Mouse (Mus musculus): Measurements from ENCODE around the gene Slc25a11. TPM values are rescaled to one million over a fixed set of nuclear protein-coding genes. Genes with fewer than 3 reads are reported as not detected.

Gene Slc25a11
- polyA plus RNA-seq, 1 experiment from 2014 or later = 158 TPM

DNA sequence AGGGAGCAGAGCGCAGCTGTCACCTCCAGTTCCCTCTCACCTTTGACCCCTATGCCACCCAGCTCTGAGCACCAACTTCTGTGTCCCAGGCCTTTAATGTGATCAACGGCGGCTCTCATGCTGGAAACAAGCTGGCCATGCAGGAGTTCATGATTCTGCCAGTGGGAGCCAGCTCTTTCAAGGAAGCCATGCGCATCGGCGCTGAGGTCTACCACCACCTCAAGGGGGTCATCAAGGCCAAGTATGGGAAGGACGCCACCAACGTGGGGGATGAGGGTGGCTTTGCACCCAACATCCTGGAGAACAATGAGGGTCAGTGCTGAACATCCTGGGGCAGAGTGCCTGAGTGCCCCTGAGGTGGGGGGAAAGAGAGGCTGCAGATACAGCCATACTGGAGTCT, 13.3 kb upstream of the Slc25a11 start:
- H3K27ac ChIP-seq (ENCODE audit: low read depth) = no peak overlapping the region
- no peak overlapping the region for H3K9ac ChIP-seq (ENCODE audit: low read length)
- no peak for ATAC-seq (replicated peaks; ENCODE audit: low FRiP score, low TSS enrichment, low read depth)
- no peaks in the 10 kb centered on the region for H3K27me3 ChIP-seq (replicated peaks; ENCODE audit: control insufficient read depth, insufficient read depth, low read length)
- peaks cover 23% of the 10 kb centered on the region for H3K4me1 ChIP-seq (replicated peaks; ENCODE audit: control insufficient read depth, insufficient read depth, low read length)
- 85% methylated on average over 8 of the region's 8 CpGs for WGBS
- peaks cover 40% of the 10 kb centered on the region for H3K36me3 ChIP-seq (ENCODE audit: control insufficient read depth, insufficient read depth, low read length)
- H3K9me3 ChIP-seq (ENCODE audit: control insufficient read depth, low read length) = no peaks in the 10 kb centered on the region
- H3K4me2 ChIP-seq (ENCODE audit: low read length) = no peak overlapping the region
- no peak overlapping the region for H3K4me3 ChIP-seq (ENCODE audit: low read depth, low read length)
- no peak for DNase-seq (ENCODE audit: low spot score)

DNA sequence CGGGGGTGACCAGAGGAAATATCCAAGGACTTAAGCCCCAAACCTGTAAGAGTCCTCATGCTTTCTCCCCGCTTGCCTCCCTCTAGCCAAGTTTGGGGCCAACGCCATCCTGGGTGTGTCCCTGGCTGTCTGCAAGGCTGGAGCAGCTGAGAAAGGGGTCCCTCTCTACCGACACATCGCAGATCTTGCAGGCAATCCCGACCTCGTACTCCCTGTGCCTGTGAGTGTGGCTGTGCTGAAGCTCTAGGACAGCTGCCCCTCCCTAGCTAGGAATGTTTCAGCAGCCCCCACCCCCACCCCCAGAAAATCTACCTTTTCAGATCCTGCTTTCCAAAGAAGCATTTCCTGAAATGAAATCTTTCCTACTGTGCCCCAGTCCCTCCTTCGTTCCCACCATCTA, 11.7 kb upstream of the Slc25a11 start:
- no peak for ATAC-seq (replicated peaks; ENCODE audit: low FRiP score, low TSS enrichment, low read depth)

DNA sequence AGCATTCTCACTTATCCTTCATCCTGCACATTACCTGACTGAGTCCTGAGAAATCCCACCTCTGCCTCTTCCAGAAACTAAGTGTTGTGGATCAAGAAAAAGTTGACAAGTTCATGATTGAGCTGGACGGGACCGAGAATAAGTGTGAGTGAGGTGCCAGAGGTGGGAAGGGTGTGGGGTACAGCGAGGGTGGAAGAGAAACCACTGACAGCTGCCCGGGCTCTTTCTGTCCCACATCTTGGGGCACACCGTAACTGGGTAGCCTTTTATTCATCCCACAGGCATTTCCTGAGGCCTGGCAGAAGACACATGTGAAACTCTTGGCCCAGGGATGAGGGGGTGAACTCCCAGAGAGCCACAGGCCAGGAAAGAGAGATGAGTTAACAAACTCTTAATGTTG, 11.2 kb upstream of the Slc25a11 start:
- Histone ChIP-seq H3K4me1 (replicated peaks; ENCODE audit: control insufficient read depth, insufficient read depth, low read length) (peaks cover 23% of the 10 kb centered on the region), H3K4me2 (ENCODE audit: low read length) (no peak overlapping the region), H3K9me3 (ENCODE audit: control insufficient read depth, low read length) (no peaks in the 10 kb centered on the region), H3K4me3 (ENCODE audit: low read depth, low read length) (no peak overlapping the region), H3K36me3 (ENCODE audit: control insufficient read depth, insufficient read depth, low read length) (peaks cover 21% of the 10 kb centered on the region), H3K27ac (ENCODE audit: low read depth) (no peak overlapping the region), H3K27me3 (replicated peaks; ENCODE audit: control insufficient read depth, insufficient read depth, low read length) (no peaks in the 10 kb centered on the region), H3K9ac (ENCODE audit: low read length) (no peak overlapping the region)
- WGBS = 92% methylated on average over 5 of the region's 5 CpGs
- DNase-seq (ENCODE audit: low spot score) = no peak
- ATAC-seq (replicated peaks; ENCODE audit: low FRiP score, low TSS enrichment, low read depth) = no peak

More for the DNA sequence above, 11.7 kb upstream of the Slc25a11 start:
- no peak for DNase-seq (ENCODE audit: low spot score)
- Histone ChIP-seq H3K4me3 (ENCODE audit: low read depth, low read length) (no peak overlapping the region), H3K4me1 (replicated peaks; ENCODE audit: control insufficient read depth, insufficient read depth, low read length) (peaks cover 23% of the 10 kb centered on the region), H3K27ac (ENCODE audit: low read depth) (no peak overlapping the region), H3K27me3 (replicated peaks; ENCODE audit: control insufficient read depth, insufficient read depth, low read length) (no peaks in the 10 kb centered on the region), H3K4me2 (ENCODE audit: low read length) (no peak overlapping the region), H3K9me3 (ENCODE audit: control insufficient read depth, low read length) (no peaks in the 10 kb centered on the region), H3K9ac (ENCODE audit: low read length) (no peak overlapping the region), H3K36me3 (ENCODE audit: control insufficient read depth, insufficient read depth, low read length) (peaks cover 25% of the 10 kb centered on the region)
- 67% methylated on average over 8 of the region's 8 CpGs for WGBS

DNA sequence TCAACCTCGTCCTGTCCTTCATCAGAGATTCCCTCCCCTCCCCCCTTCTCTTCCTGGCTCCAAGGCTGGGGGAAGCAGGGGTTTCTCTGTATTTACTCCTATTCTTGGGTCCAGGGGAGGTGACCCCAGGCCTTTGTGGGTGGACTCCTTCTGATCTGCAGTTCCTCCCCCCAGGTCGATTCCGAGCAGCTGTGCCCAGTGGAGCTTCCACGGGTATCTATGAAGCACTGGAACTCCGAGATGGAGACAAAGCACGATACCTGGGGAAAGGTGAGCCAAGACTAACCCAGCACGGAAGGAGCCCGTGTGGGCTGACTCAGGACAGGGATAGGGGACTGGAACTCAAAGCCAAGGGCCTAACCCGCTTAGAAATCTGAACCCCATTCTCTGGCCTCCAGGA, 10.7 kb upstream of the Slc25a11 start:
- Histone ChIP-seq H3K36me3 (ENCODE audit: control insufficient read depth, insufficient read depth, low read length) (peaks cover 18% of the 10 kb centered on the region), H3K4me2 (ENCODE audit: low read length) (no peak overlapping the region), H3K4me3 (ENCODE audit: low read depth, low read length) (no peak overlapping the region), H3K9me3 (ENCODE audit: control insufficient read depth, low read length) (no peaks in the 10 kb centered on the region), H3K9ac (ENCODE audit: low read length) (no peak overlapping the region), H3K4me1 (replicated peaks; ENCODE audit: control insufficient read depth, insufficient read depth, low read length) (peaks cover 23% of the 10 kb centered on the region), H3K27ac (ENCODE audit: low read depth) (no peak overlapping the region), H3K27me3 (replicated peaks; ENCODE audit: control insufficient read depth, insufficient read depth, low read length) (no peaks in the 10 kb centered on the region)
- DNase-seq (ENCODE audit: low spot score) = no peak
- 56% methylated on average over 9 of the region's 9 CpGs for WGBS
- ATAC-seq (replicated peaks; ENCODE audit: low FRiP score, low TSS enrichment, low read depth) = no peak

DNA sequence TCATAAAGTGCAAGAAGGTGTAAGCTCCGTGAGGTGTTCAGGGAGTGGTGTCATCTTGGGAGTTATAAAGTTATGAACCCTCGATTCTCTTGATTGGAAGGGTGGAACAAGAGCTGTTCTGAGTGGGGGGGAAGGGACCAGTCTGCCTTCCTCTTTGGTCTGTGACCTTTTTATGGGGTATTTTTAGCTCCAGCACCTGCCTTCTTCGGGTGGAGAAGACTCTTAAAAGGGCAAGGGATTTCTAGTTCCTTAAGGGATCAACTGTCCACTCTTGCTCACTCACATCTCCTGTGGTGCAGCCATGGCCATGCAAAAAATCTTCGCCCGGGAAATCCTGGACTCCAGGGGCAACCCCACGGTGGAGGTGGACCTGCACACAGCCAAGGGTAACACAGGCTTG, 10.3 kb upstream of the Slc25a11 start:
- peak overlapping the region; percentile 98 for H3K4me2 ChIP-seq (ENCODE audit: low read length)

DNA sequence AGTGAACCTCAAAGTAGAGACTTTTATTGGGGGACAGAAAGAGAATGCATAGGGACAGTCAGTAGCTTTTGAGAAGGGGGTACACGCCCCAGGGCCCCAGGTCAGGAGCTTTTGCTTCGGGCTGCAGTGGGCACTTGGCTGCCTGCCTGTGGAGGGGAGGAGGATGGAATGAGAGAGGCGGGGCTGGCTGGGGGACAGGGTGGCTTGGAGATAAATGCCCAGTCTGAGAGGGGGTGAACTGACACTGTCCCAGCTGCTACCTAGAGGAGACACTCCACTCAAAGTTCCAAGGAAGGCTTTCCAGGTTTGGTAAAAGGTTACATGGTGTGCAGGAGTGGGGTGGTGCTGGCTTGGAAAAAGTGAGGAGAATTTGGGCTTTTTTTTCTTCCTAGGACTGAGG, 9.7 kb upstream of the Slc25a11 start, which contains the start of gene Eno3:
Gene Eno3, plus strand, starts transcription at position 239 of the 400 bp plus-strand sequence.
- DNase-seq (ENCODE audit: low spot score) = no peak
- H3K4me1 ChIP-seq (replicated peaks; ENCODE audit: control insufficient read depth, insufficient read depth, low read length) = peaks cover 31% of the 10 kb centered on the region
- peaks cover 18% of the 10 kb centered on the region for H3K36me3 ChIP-seq (ENCODE audit: control insufficient read depth, insufficient read depth, low read length)
- 22% methylated on average over 3 of the region's 3 CpGs for WGBS
- peak within 1 kb of the TSS; percentile 98 for H3K4me2 ChIP-seq (ENCODE audit: low read length)
- peak within 1 kb of the TSS; percentile 99 for H3K9ac ChIP-seq (ENCODE audit: low read length)
- no peaks in the 10 kb centered on the region for H3K27me3 ChIP-seq (replicated peaks; ENCODE audit: control insufficient read depth, insufficient read depth, low read length)
- no peaks in the 10 kb centered on the region for H3K9me3 ChIP-seq (ENCODE audit: control insufficient read depth, low read length)
- ATAC-seq (replicated peaks; ENCODE audit: low FRiP score, low TSS enrichment, low read depth) = no peak
- peak within 1 kb of the TSS; percentile 100 for H3K4me3 ChIP-seq (ENCODE audit: low read depth, low read length)
- peak within 1 kb of the TSS; percentile 98 for H3K27ac ChIP-seq (ENCODE audit: low read depth)

More for the DNA sequence above, 10.3 kb upstream of the Slc25a11 start:
- DNase-seq (ENCODE audit: low spot score) = no peak
- 45% methylated on average over 6 of the region's 6 CpGs for WGBS
- Histone ChIP-seq H3K9ac (ENCODE audit: low read length) (no peak overlapping the region), H3K4me1 (replicated peaks; ENCODE audit: control insufficient read depth, insufficient read depth, low read length) (peaks cover 25% of the 10 kb centered on the region), H3K36me3 (ENCODE audit: control insufficient read depth, insufficient read depth, low read length) (peaks cover 18% of the 10 kb centered on the region), H3K4me3 (ENCODE audit: low read depth, low read length) (no peak overlapping the region), H3K9me3 (ENCODE audit: control insufficient read depth, low read length) (no peaks in the 10 kb centered on the region), H3K27me3 (replicated peaks; ENCODE audit: control insufficient read depth, insufficient read depth, low read length) (no peaks in the 10 kb centered on the region), H3K27ac (ENCODE audit: low read depth) (0 out of 2 replicates have a peak overlapping the region, but pooled peaks have one; percentile 98)
- ATAC-seq (replicated peaks; ENCODE audit: low FRiP score, low TSS enrichment, low read depth) = no peak

DNA sequence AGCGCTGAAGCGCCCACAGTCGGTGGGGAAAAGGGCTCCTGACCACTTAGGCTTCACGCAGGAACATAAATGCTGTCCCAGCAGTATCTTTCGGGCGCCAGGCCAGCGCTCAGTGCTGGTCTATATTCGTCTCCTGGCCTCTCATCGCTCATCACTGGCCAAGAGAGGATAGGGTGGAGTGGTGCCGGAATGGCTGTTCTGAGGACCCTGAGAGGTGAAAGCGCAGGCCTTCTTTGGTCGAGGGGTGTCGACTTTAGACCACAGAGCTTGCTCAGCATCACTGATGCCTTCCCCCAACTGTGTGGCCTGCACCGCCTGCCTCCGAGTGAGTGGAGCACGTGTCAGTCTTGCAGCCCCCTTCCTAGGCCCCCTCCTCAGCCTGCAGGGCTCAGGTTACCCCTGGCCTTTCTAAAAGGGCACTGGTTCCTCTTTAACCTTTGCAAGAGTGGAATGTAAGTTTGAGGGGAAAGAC, 9.2 kb upstream of the Slc25a11 start:
- Histone ChIP-seq H3K27ac (ENCODE audit: low read depth) (peak overlapping the region; percentile 98), H3K36me3 (ENCODE audit: control insufficient read depth, insufficient read depth, low read length) (peaks cover 21% of the 10 kb centered on the region), H3K4me3 (ENCODE audit: low read depth, low read length) (peak overlapping the region; percentile 100), H3K4me2 (ENCODE audit: low read length) (peak overlapping the region; percentile 98), H3K9ac (ENCODE audit: low read length) (peak overlapping the region; percentile 99), H3K9me3 (ENCODE audit: control insufficient read depth, low read length) (no peaks in the 10 kb centered on the region), H3K27me3 (replicated peaks; ENCODE audit: control insufficient read depth, insufficient read depth, low read length) (no peaks in the 10 kb centered on the region), H3K4me1 (replicated peaks; ENCODE audit: control insufficient read depth, insufficient read depth, low read length) (peaks cover 36% of the 10 kb centered on the region)
- 8% methylated on average over 16 of the region's 16 CpGs for WGBS
- ATAC-seq (replicated peaks; ENCODE audit: low FRiP score, low TSS enrichment, low read depth) (no peak), DNase-seq (ENCODE audit: low spot score) (peak; percentile 66)

DNA sequence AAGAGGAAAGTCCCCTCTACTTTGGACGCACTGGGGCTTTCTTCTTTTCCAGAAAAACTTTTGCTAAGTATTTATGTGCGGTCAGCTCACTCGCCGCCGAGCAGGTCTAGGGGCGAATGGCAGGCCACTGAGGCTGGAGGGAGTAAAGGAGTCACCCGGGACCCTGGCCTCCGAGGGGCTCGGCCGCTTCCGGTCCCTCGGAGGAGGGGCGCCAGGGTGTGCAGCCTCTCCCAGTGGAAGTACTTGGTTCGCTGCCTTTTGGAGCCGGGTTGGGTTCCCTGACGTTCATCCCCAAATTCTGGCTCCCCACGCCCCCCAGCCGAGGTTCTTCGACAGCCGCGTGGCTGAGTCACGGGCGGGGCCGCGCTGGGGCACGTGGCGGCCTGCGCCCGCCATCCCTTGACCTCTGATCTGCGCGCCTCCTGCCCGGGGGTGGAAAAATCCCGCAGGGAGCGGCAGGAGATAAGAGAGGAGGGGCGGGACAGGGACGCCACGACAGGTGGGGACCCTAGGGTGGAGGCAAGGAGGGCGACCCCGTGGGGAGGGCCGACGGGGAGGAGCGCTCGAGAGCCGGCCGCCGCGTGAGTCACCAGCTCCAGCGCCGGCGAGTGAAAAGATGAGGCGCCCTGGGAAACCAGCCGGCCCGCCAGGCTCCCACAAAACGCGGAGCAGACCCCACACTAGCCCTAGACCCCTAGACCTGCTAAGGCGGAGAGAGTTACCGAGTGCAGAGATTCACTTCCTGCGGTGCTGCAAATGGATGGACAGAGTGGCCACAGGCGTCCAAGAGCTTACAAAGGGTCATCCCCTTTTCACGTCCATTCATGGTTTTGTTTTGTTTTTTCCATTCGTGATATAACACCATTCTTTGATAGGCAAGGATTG, 8.5 kb upstream of the Slc25a11 start:
- H3K4me1 ChIP-seq (replicated peaks; ENCODE audit: control insufficient read depth, insufficient read depth, low read length) = peaks cover 43% of the 10 kb centered on the region
- ATAC-seq (replicated peaks; ENCODE audit: low FRiP score, low TSS enrichment, low read depth) (peak; percentile 63), DNase-seq (ENCODE audit: low spot score) (peak; percentile 81)
- peak overlapping the region; percentile 98 for H3K4me2 ChIP-seq (ENCODE audit: low read length)
- WGBS = under 1% methylated on average over 58 of the region's 61 CpGs
- peak overlapping the region; percentile 99 for H3K9ac ChIP-seq (ENCODE audit: low read length)
- H3K27me3 ChIP-seq (replicated peaks; ENCODE audit: control insufficient read depth, insufficient read depth, low read length) = no peaks in the 10 kb centered on the region
- H3K4me3 ChIP-seq (ENCODE audit: low read depth, low read length) = peak overlapping the region; percentile 100
- peak overlapping the region; percentile 98 for H3K27ac ChIP-seq (ENCODE audit: low read depth)
- no peaks in the 10 kb centered on the region for H3K9me3 ChIP-seq (ENCODE audit: control insufficient read depth, low read length)
- H3K36me3 ChIP-seq (ENCODE audit: control insufficient read depth, insufficient read depth, low read length) = peaks cover 24% of the 10 kb centered on the region
